Mouse (Mus musculus): Measurements from ENCODE around the gene Commd8. TPM values are rescaled to one million over a fixed set of nuclear protein-coding genes. Genes with fewer than 3 reads are reported as not detected.
"Not testable (repeated sequence)": the region's sequence is repeated elsewhere in the genome, so short reads cannot be mapped to it uniquely, and the experiment has no call there.

Commd8 gene
- polyA plus RNA-seq, 1 experiment from 2014 or later: 102 TPM

GRCm38 (mm10) chr5:72168285-72168621 is 264 bp upstream of the Commd8 start:
- H3K4me2 ChIP-seq: peak overlapping the region; percentile 89
- H3K27me3 ChIP-seq (replicated peaks): no peaks in the 10 kb centered on the region
- peak overlapping the region; percentile 58; the same call in 1 of the 2 replicates for H3K9ac ChIP-seq
- no peaks in the 10 kb centered on the region for H3K9me3 ChIP-seq
- no peak for ATAC-seq (ENCODE audit: extremely low read depth, insufficient number of reproducible peaks, low FRiP score, low TSS enrichment)
- peaks cover 26% of the 10 kb centered on the region for H3K4me1 ChIP-seq
- peak overlapping the region; percentile 80 for H3K4me3 ChIP-seq
- WGBS: 2% methylated on average over 4 of the region's 4 CpGs
- peak overlapping the region; percentile 48; the same call in 1 of the 2 replicates for H3K27ac ChIP-seq (replicated peaks)
- H3K36me3 ChIP-seq: peaks cover 16% of the 10 kb centered on the region

- Histone ChIP-seq H3K27ac (replicated peaks) (no peak overlapping the region), H3K9ac (no peak overlapping the region), H3K36me3 (peaks cover 50% of the 10 kb centered on the region), H3K4me2 (no peak overlapping the region), H3K4me1 (peaks cover 51% of the 10 kb centered on the region), H3K4me3 (no peak overlapping the region), H3K27me3 (replicated peaks) (no peaks in the 10 kb centered on the region), H3K9me3 (no peaks in the 10 kb centered on the region)
- ATAC-seq (ENCODE audit: extremely low read depth, insufficient number of reproducible peaks, low FRiP score, low TSS enrichment): no peak
- 63% methylated on average over 7 of the region's 7 CpGs for WGBS
These were observed 3.6 kb downstream of the Commd8 start for GRCm38 (mm10) chr5:72164386-72164785.

GRCm38 (mm10) chr5:72162855-72163254 is 5.1 kb downstream of the Commd8 start:
- WGBS: 59% methylated on average over 5 of the region's 5 CpGs
- Histone ChIP-seq H3K4me3 (no peak overlapping the region), H3K4me1 (peaks cover 51% of the 10 kb centered on the region), H3K36me3 (peaks cover 62% of the 10 kb centered on the region), H3K4me2 (peak overlapping the region; percentile 18; the same call in 1 of the 2 replicates), H3K27ac (replicated peaks) (0 out of 2 replicates have a peak overlapping the region, but pooled peaks have one; percentile 24), H3K27me3 (replicated peaks) (no peaks in the 10 kb centered on the region), H3K9me3 (no peaks in the 10 kb centered on the region), H3K9ac (0 out of 2 replicates have a peak overlapping the region, but pooled peaks have one; percentile 24)
- no peak for ATAC-seq (ENCODE audit: extremely low read depth, insufficient number of reproducible peaks, low FRiP score, low TSS enrichment)

- 79% methylated on average over 11 of the region's 11 CpGs for whole genome bisulfite sequencing
- Histone ChIP-seq H3K27me3 (replicated peaks) (no peaks in the 10 kb centered on the region), H3K4me3 (no peak overlapping the region), H3K4me2 (no peak overlapping the region), H3K27ac (replicated peaks) (0 out of 2 replicates have a peak overlapping the region, but pooled peaks have one; percentile 20), H3K9me3 (no peaks in the 10 kb centered on the region), H3K9ac (no peak overlapping the region), H3K4me1 (peaks cover 35% of the 10 kb centered on the region), H3K36me3 (peaks cover 81% of the 10 kb centered on the region)
- no peak for ATAC-seq (ENCODE audit: extremely low read depth, insufficient number of reproducible peaks, low FRiP score, low TSS enrichment)
These were observed 7.1 kb downstream of the Commd8 start for GRCm38 (mm10) chr5:72160781-72161485.

DNA sequence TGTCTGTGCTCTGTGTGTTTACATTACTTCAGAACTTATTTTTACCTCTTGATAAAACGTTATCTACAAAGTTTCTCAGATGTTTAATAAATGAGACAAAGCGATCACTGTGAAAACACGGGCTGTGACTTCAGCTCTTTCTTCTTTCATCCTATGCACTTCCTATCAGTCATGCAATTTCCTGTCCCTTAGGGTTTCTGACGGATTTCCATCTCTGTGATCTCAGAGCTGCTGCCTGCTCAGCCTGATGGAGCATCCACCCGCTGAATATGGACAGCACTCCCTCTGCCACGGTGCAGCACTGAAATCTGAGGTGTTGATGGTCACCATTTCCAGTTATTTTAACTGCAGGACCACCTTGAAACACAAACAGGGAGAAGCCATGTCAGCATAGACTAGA is 8.5 kb downstream of the Commd8 start:
- H3K36me3 ChIP-seq: peaks cover 80% of the 10 kb centered on the region
- no peak for ATAC-seq (ENCODE audit: extremely low read depth, insufficient number of reproducible peaks, low FRiP score, low TSS enrichment)

GRCm38 (mm10) chr5:72158667-72159066 is 9.3 kb downstream of the Commd8 start:
- H3K4me3 ChIP-seq: no peak overlapping the region
- ATAC-seq (ENCODE audit: extremely low read depth, insufficient number of reproducible peaks, low FRiP score, low TSS enrichment): no peak
- H3K27me3 ChIP-seq (replicated peaks): no peaks in the 10 kb centered on the region
- H3K4me2 ChIP-seq: no peak overlapping the region
- peaks cover 75% of the 10 kb centered on the region for H3K36me3 ChIP-seq
- H3K9ac ChIP-seq: no peak overlapping the region
- WGBS: 69% methylated on average over 12 of the region's 12 CpGs
- H3K27ac ChIP-seq (replicated peaks): no peak overlapping the region
- H3K4me1 ChIP-seq: peaks cover 25% of the 10 kb centered on the region
- no peaks in the 10 kb centered on the region for H3K9me3 ChIP-seq

More for the DNA sequence above, 8.5 kb downstream of the Commd8 start:
- no peaks in the 10 kb centered on the region for H3K9me3 ChIP-seq
- no peaks in the 10 kb centered on the region for H3K27me3 ChIP-seq (replicated peaks)
- no peak overlapping the region for H3K4me3 ChIP-seq
- H3K27ac ChIP-seq (replicated peaks): peak overlapping the region; percentile 50; the same call in 1 of the 2 replicates
- WGBS: 54% methylated on average over 6 of the region's 6 CpGs
- no peak overlapping the region for H3K4me2 ChIP-seq
- H3K9ac ChIP-seq: no peak overlapping the region
- peaks cover 30% of the 10 kb centered on the region for H3K4me1 ChIP-seq

DNA sequence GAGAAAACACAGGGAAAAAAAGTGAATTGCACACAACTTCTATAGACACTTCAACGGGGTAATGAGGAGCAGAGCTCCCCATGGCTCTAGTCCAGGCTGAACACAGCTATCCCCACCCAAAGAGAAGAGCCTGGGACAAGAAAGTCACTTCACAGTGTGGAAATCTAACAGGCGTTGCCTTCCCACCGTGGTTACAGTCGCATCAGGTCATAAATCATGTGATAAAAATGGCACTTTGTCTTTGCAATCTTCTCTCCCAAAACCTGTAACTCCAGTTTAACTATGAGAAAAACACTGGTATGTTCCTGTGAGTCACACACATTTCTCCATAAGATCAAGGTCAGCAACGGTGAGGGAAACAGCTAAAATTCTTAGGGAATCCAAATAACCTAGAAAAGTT is 11.4 kb downstream of the Commd8 start:
- Histone ChIP-seq H3K4me2 (no peak overlapping the region), H3K4me1 (peaks cover 13% of the 10 kb centered on the region), H3K4me3 (no peak overlapping the region), H3K36me3 (peaks cover 61% of the 10 kb centered on the region), H3K27ac (replicated peaks) (no peak overlapping the region), H3K9ac (no peak overlapping the region), H3K9me3 (no peaks in the 10 kb centered on the region), H3K27me3 (replicated peaks) (no peaks in the 10 kb centered on the region)
- 90% methylated on average over 5 of the region's 5 CpGs for WGBS
- ATAC-seq (ENCODE audit: extremely low read depth, insufficient number of reproducible peaks, low FRiP score, low TSS enrichment): no peak

GRCm38 (mm10) chr5:72155686-72156085 is 12.3 kb downstream of the Commd8 start:
- H3K27ac ChIP-seq (replicated peaks); H3K4me3 ChIP-seq; H3K27me3 ChIP-seq (replicated peaks); H3K4me1 ChIP-seq; H3K9ac ChIP-seq; H3K4me2 ChIP-seq; ATAC-seq (ENCODE audit: extremely low read depth, insufficient number of reproducible peaks, low FRiP score, low TSS enrichment); H3K9me3 ChIP-seq: not testable (repeated sequence)
- H3K36me3 ChIP-seq: peaks cover 52% of the 10 kb centered on the region
- 72% methylated on average over 3 of the region's 3 CpGs for WGBS

DNA sequence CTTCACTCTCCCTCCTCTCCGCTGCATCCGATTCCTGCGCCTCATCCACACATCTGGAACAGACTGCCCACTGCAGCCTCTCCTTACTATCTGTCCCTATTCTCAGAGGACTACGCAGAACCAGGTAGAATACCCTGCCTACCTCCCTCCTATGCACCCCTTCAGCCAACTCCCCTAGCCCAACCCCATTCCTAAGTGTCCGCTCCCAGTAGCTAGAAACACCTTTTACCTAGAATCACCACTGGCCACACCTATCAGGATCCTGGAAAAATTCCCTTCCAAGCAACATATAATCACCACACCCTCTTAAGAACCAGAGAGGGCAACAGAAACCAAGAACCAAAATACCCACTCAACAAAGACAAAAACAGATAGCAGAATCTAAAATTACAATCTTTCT is 17.1 kb downstream of the Commd8 start:
- no peak for ATAC-seq (ENCODE audit: extremely low read depth, insufficient number of reproducible peaks, low FRiP score, low TSS enrichment)
- 87% methylated on average over 5 of the region's 5 CpGs for WGBS

DNA sequence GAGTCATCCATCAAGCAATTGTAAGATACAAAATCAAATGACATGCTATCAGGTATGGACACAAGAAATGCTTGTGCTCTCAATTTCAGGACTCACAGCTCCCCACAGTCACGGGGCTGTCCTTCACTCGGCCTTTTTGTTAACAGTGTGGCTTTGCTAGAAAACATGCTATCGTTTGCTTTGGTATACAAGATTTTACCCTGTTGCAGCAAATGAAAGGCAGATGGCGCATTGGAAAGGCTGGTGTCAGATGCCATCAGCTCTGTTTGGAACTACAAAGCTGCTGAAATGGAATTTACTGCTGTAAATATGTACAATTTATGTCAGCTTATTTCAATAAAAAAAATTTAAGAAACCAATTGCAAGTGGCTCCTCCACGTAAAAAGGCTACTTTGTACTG is 19.3 kb downstream of the Commd8 start:
- no peak for ATAC-seq (ENCODE audit: extremely low read depth, insufficient number of reproducible peaks, low FRiP score, low TSS enrichment)

More for the DNA sequence above, 17.1 kb downstream of the Commd8 start:
- Histone ChIP-seq H3K27me3 (replicated peaks) (no peaks in the 10 kb centered on the region), H3K36me3 (peaks cover 9% of the 10 kb centered on the region), H3K4me2 (no peak overlapping the region), H3K9me3 (no peaks in the 10 kb centered on the region), H3K4me3 (no peak overlapping the region), H3K27ac (replicated peaks) (no peak overlapping the region), H3K4me1 (no peaks in the 10 kb centered on the region), H3K9ac (no peak overlapping the region)

DNA sequence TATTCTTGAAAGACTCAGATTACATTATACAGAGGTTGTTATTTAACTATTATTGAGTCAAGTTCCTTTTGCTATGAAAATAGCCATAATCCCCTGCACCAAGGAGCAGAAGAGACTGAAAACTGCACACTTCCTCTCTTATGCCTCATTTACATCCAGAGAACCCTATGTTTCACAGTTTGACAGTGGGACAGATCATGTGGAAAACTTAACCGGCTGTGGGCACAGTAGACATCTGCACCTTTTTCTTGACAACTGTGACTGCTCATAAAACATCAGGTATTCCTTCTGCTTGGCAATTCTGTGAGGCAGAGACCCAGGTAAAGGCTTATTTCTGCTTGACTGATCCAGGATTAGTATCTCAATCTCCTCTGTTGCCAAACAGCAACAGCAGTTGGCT is 28.4 kb downstream of the Commd8 start:
- Histone ChIP-seq H3K4me1 (no peaks in the 10 kb centered on the region), H3K9ac (no peak overlapping the region), H3K36me3 (no peaks in the 10 kb centered on the region), H3K9me3 (no peaks in the 10 kb centered on the region), H3K4me2 (no peak overlapping the region), H3K27ac (replicated peaks) (no peak overlapping the region), H3K27me3 (replicated peaks) (no peaks in the 10 kb centered on the region), H3K4me3 (no peak overlapping the region)
- WGBS: 65% methylated on average over 1 of the region's 1 CpGs
- no peak for ATAC-seq (ENCODE audit: extremely low read depth, insufficient number of reproducible peaks, low FRiP score, low TSS enrichment)

More for the DNA sequence above, 19.3 kb downstream of the Commd8 start:
- WGBS: 79% methylated on average over 5 of the region's 5 CpGs
- Histone ChIP-seq H3K4me2 (no peak overlapping the region), H3K27ac (replicated peaks) (no peak overlapping the region), H3K9ac (no peak overlapping the region), H3K4me1 (no peaks in the 10 kb centered on the region), H3K9me3 (no peaks in the 10 kb centered on the region), H3K4me3 (no peak overlapping the region), H3K36me3 (no peaks in the 10 kb centered on the region), H3K27me3 (replicated peaks) (no peaks in the 10 kb centered on the region)

DNA sequence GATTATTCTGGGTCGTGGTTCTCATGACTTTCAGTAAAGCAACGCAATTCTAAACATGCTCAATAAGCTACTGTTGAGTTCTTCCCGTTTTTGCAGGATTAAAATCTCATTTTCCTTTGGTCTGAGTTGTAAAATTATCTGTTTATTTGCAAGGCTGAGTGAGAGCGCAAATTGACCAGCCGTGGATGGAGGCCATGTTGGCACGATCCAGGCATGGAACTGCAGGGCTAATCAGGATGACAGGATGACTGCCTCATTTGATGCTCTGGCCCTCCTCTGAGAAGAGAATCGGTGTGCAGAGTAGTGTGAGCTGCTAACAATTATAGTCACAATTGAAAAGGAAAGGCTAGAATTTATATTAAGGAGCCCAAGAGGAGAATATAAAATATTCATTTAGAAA is 29.7 kb downstream of the Commd8 start:
- no peaks in the 10 kb centered on the region for H3K4me1 ChIP-seq
- H3K4me3 ChIP-seq: no peak overlapping the region
- no peak overlapping the region for H3K27ac ChIP-seq (replicated peaks)
- no peaks in the 10 kb centered on the region for H3K36me3 ChIP-seq
- no peak for ATAC-seq (ENCODE audit: extremely low read depth, insufficient number of reproducible peaks, low FRiP score, low TSS enrichment)
- no peak overlapping the region for H3K4me2 ChIP-seq
- no peak overlapping the region for H3K9ac ChIP-seq
- H3K9me3 ChIP-seq: no peaks in the 10 kb centered on the region
- WGBS: 78% methylated on average over 7 of the region's 7 CpGs
- no peaks in the 10 kb centered on the region for H3K27me3 ChIP-seq (replicated peaks)
